Mouse (Mus musculus): ENCODE data around the gene Saxo1.

DNA sequence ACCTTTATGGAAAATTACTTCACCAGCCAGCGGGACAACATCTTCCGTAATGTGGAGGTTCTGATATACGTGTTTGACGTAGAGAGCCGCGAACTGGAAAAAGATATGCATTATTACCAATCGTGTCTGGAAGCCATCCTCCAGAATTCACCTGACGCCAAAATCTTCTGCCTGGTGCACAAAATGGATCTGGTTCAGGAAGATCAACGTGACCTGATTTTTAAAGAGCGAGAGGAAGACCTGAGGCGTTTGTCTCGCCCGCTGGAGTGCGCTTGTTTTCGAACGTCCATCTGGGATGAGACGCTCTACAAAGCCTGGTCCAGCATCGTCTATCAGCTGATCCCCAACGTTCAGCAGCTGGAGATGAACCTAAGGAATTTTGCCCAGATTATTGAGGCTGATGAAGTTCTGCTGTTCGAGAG is 18.0 kb upstream of the Saxo1 start:
- TF ChIP-seq TAL1 (conservative IDR thresholded peaks at IDR 0.05; ENCODE audit: low read depth, low read length) (no peak), CTCF (IDR thresholded peaks at IDR 0.05; ENCODE audit: low read depth, low read length) (no peak), GATA2 (IDR thresholded peaks at IDR 0.05; ENCODE audit: borderline replicate concordance, low read depth, low read length) (no peak), GATA1 (IDR thresholded peaks at IDR 0.05; ENCODE audit: borderline replicate concordance, low read length) (no peak)

All from G1E (cell line).